Mouse (Mus musculus) embryonic fibroblast, embryonic 13.5 days (primary cell): Measurements from ENCODE around the gene Kcnq1.

Experiments used
- CTCF ChIP-seq: IDR thresholded peaks from 2 replicates; pipeline ENCODE4 v1.5.1; 2011; ENCODE audit warnings: mild to moderate bottlenecking, control low read depth, low read length, moderate library complexity, borderline replicate concordance; ENCODE audit not compliant: insufficient read depth
- POLR2A ChIP-seq: IDR thresholded peaks from 2 replicates; pipeline ENCODE4 v1.6.1; 2011; ENCODE audit warnings: low read depth, mild to moderate bottlenecking, control low read depth, low read length, moderate library complexity

DNA sequence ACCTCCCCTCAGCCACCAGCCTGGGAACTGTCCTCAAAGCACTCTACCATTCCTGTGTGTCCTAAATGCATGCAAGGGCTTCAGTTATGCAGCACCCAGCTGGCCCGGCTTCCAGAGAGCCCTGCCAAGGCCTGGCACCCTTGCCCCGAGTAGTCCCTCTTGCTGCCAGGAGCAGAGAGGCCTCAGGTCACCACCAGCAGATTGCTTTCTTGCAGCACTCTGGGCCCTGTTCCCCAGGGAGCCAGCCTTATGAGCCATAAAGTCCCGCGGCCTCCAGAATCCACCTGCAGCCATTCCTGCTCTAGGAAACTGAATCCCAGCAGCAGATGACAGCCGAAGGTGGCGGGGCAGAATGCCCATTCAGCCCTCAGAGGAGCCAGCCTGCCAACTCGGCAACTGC is 327.2 kb downstream of the Kcnq1 start:
- no peak for TF ChIP-seq POLR2A
- TF ChIP-seq CTCF: no peak
